ENCODE assay signal across 12 mouse cellular contexts in the genomic region with DNA sequence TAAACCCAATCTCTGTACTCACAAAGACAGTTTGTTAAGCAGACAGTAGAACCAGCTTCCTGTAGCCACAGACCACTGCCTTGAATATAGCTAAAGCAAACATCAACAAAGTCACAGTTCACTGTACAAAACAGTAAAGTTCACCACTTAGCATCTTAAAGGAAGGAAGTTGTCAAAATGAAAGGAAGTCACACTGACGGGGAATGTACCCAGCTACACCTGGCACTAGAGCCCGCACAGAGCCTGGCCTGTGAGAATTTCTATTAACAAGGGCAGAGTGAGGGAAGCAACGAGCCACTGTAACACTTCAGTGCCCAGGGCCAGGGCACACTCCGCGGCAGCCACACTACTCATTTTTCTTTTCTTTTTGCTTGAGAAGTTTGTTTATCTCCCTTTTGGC. TPM values are rescaled to one million over a fixed set of nuclear protein-coding genes. Genes with fewer than 3 reads are reported as not detected.
DNase-seq lines count a peak whose midpoint lies in the region; ATAC-seq and TF ChIP-seq lines count a peak whose summit lies in the region.
"Had no signal": no experiment of that assay in that cellular context is flagged by ENCODE, and none has a peak within 500 bp of the region (broad histone marks: within the 10 kb centered on the region; RNA-seq: fewer than 3 reads in every experiment).

No protein-coding gene starts in this region.

- no peak for TF ChIP-seq POLR2A in small intestine, adult 2 months (IDR thresholded peaks at IDR 0.05; ENCODE audit: low read depth, low read length)

- H3K4me3 ChIP-seq in small intestine, adult 2 months (ENCODE audit: low read depth, low read length) = no peak overlapping the region
- H3K4me3 ChIP-seq: embryonic facial prominence, embryonic 12.5 days; limb, embryonic 13.5 days; midbrain, embryonic 13.5 days had no signal

- peaks cover 46% of the 10 kb centered on the region for H3K36me3 ChIP-seq in small intestine, adult 2 months (ENCODE audit: control insufficient read depth, insufficient read depth, low read length)

- peaks cover 2% of the 10 kb centered on the region; the same call in 1 of the 2 replicates for H3K4me1 ChIP-seq in small intestine, adult 2 months (ENCODE audit: control insufficient read depth, insufficient read depth, insufficient read length, low read length)
- H3K4me1 ChIP-seq: embryonic facial prominence, embryonic 12.5 days had no signal

- peak; percentile 74 to 76 for DNase-seq in B cell, adult 2 months
- peak; percentile 33 for DNase-seq in kidney, postnatal 10 days
- no peak for DNase-seq in cerebellum, postnatal 36 days
- no peak for DNase-seq in cerebellum, adult 11 months
- no peak for DNase-seq in left cerebral cortex, adult 9 months (ENCODE audit: low spot score in 2 of 2)
- DNase-seq: cerebellum, adult 11-12 months; heart, postnatal 4 days had no signal

- ATAC-seq in CD4-positive, CD25-positive, alpha-beta regulatory T cell, adult 4 months = peak; percentile 74
- ATAC-seq: midbrain, embryonic 13.5 days had no signal

- H3K27me3 ChIP-seq in small intestine, adult 2 months (ENCODE audit: control insufficient read depth, insufficient read depth, low read length) = no peaks in the 10 kb centered on the region
- H3K27me3 ChIP-seq: embryonic facial prominence, embryonic 12.5 days; limb, embryonic 13.5 days; midbrain, embryonic 13.5 days had no signal

- WGBS in small intestine, adult 2 months = 72% methylated on average over 5 of the region's 5 CpGs

- TF ChIP-seq CTCF in small intestine, adult 2 months (IDR thresholded peaks at IDR 0.05; ENCODE audit: extremely low read depth, insufficient read length, insufficient replicate concordance, low read depth, low read length) = no peak

- H3K27ac ChIP-seq in small intestine, adult 2 months (ENCODE audit: insufficient read depth, low read depth, low read length) = peak overlapping the region; percentile 53
- H3K27ac ChIP-seq: embryonic facial prominence, embryonic 12.5 days; limb, embryonic 13.5 days; midbrain, embryonic 13.5 days had no signal

RNA-seq across cellular contexts. Expression of a gene that starts 4.0 kb away (rescaled TPM):
- 1,000 to 10,000 TPM; 1,509 to 3,003 TPM for polyA plus RNA-seq in CD4-positive, CD25-positive, alpha-beta regulatory T cell, adult 4 months (2017; shearing (Covaris generic))
- polyA plus RNA-seq in small intestine, adult 2 months (2012; rRNA removed) = 94.0 and 192 TPM in 2 replicates

RNA-seq across cellular contexts. Expression of a gene that starts 9.5 kb away (rescaled TPM):
- 100 to 1,000 TPM; 637 to 665 TPM for polyA plus RNA-seq in CD4-positive, CD25-positive, alpha-beta regulatory T cell, adult 4 months (2017; shearing (Covaris generic))
- 44.8 and 99.7 TPM in 2 replicates for polyA plus RNA-seq in small intestine, adult 2 months (2012; rRNA removed)

Comparison
In these comparisons a context has a peak if more than half of its experiments do, and no peak if none do; other contexts are left out.
1. DNase-seq: peak in B cell, adult 2 months (2 of 2) and kidney, postnatal 10 days (single experiment); none in cerebellum, postnatal 36 days (0 of 2), cerebellum, adult 11 months (single experiment) and left cerebral cortex, adult 9 months (0 of 2).